Mouse (Mus musculus) spleen, embryonic (tissue): ENCODE results near the gene Gm4767.
"Not testable (repeated sequence)": the region's sequence is repeated elsewhere in the genome, so short reads cannot be mapped to it uniquely, and the experiment has no call there.

ENCODE experiments used
- CTCF ChIA-PET: fragments of 350-600 bp; sonication (Branson Sonifier 250); formaldehyde crosslinking; loops from one replicate; lab custom pipeline; 2022; lab: Charles Lee

The Gm4767 gene

DNA sequence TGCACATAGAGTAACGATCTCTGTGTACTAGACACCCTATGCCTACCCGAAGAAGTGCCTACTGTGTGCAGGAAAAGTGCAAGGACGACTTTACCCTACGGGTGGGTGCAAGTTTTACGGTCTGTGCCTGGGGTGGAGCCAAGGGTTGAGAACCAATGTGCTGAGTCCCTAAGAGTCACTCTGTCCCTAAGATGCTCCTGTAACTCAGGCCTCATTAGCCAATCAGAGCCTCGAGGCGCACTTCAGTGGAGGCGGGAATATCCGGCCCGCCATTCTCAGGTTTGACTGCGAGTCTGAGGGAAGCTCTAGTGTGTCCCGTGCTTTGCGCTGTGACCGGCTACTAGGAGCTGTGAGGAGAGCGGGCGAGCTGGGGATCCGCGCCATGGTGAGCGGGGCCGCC lies at the start of gene Gm4767:
Gm4767 (plus strand) TSS at position 288 of the 400 bp plus-strand sequence.
- CTCF ChIA-PET, result not testable (repeated sequence)

DNA sequence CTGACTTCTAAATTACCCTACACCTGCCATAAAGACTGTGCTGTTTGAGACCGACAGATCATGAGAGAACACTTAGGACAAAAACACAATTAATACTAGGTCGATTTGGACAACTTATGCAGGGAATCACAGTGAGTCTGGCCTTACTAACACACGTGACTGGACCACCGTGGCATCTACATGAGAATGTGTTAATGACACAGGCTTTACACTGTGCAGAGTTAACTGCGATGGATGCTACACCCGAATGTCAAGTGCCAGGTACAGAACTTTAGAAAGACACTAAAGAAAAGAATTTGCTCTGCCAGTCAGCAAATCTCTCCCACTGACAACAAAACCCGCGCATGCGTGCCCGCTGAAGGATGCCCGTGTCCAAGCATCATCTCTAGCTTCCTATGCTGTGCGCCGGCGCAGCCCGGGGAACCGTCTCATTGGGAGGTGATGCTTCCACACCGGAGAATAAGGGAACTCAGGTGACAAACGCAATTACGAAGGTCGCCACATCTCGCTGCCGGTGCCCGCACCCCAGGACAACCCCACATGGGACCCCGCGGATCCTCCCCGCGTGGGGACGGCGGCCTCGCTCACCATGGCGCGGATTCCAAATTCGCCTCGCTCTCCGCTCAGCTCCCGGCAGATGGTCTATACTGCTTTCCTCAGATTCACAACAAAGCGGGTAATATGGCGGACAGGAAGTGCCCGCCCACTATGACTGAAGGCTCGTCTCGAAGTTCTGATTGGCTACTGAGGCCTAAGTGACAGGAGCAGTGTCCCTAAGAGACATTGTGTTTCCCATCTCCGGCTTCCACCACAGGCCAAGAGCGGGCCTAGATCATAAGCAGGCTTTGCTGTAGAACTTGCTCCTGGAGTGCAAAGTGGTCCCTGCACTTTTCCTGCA lies 41.2 kb upstream of the Gm4767 start, which contains the start of gene Gm3055:
Gm3055 (minus strand) TSS at position 656 of the 898 bp plus-strand sequence.
- CTCF ChIA-PET, result not testable (repeated sequence)

DNA sequence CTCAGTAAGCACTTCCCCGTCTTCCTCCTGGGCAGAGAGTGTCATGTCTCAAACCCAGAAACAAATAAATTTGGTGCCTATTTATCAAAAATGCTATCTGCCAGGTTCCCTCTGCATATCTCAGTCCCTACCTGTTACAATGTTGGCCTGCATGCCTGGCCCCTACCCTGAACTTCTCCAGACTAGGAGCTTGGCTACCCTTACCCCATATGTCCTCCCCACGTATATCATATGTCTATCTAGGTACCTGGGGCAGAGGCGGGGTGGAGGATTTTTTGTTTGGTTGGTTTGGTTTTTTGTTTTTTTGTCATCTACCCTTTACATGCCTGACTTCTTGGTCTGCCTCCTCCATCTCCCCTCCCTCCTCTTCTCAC lies 40.6 kb upstream of the Gm4767 start:
- CTCF ChIA-PET, result not testable (repeated sequence)

DNA sequence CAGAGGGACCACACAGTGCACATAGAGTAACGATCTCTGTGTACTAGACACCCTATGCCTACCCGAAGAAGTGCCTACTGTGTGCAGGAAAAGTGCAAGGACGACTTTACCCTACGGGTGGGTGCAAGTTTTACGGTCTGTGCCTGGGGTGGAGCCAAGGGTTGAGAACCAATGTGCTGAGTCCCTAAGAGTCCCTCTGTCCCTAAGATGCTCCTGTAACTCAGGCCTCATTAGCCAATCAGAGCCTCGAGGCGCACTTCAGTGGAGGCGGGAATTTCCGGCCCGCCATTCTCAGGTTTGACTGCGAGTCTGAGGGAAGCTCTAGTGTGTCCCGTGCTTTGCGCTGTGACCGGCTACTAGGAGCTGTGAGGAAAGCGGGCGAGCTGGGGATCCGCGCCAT lies 34.2 kb downstream of the Gm4767 start:
- CTCF ChIA-PET, result not testable (repeated sequence)

DNA sequence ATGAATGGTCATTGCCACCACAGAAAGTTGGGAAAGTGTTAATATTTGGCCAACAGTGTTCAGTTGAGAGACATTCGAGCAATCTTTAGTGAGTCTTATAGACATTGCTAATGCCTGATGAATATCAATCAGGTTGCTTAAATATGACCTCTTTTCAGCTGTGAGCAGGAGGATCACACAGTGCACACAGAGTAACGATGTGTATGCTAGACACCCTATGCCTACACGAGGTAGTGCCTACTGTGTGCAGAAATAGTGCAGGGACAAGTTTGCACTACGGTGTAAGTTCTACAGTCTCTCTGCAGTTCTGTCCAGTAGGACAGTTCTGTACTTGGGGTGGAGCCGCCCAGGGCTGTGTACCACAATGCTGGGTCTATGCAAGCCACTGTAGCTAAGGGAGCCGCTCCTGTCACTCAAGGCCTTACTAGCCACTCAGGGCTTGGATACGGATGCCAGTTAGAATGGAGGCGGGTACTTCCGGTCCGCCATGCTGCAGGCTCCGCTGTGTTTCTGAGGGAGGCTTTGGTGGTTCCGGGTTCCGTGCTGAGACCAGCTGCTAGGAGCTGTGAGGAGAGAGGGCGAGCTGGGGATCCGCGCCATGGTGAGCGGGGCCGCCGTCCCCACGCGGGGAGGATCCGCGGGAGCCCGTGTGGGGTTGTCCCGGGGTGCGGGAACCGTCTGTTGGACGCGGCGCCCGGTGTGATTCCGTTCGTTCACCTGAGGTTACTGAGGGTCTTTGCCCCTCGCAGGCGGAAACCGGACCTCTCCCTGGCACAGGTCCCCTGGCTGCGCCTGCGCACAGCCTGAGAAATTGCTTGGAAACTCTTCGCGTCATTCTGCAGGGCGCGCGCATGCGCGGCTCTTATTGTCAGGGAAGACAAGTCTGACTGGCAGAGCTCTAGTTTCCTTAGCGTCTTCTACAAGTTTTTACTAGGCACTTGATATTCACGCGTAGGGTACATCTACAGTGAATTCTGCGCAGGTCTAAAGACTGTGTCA lies 51.7 kb downstream of the Gm4767 start, which contains the start of gene Gm32687:
Gm32687 (plus strand) TSS at position 526 of the 999 bp plus-strand sequence.
- CTCF ChIA-PET, result not testable (repeated sequence)
